ENCODE assay signal across 25 mouse cellular contexts in genomic region chr4:105307905-105308304, GRCm38 (mm10).
"Had no signal": no experiment of that assay in that cellular context is flagged by ENCODE, and none has a peak within 500 bp of the region (broad histone marks: within the 10 kb centered on the region; RNA-seq: fewer than 3 reads in every experiment).

No protein-coding gene starts in this region.

- H3K27me3 ChIP-seq: heart, embryonic 13.5 days; heart, embryonic 15.5 days; hindbrain, embryonic 12.5 days; intestine, embryonic 15.5 days; kidney, embryonic 15.5 days; limb, embryonic 12.5 days had no signal

- H3K9me3 ChIP-seq: heart, embryonic 15.5 days; hindbrain, embryonic 12.5 days; intestine, embryonic 15.5 days; kidney, embryonic 15.5 days; limb, embryonic 10.5 days had no signal

- H3K36me3 ChIP-seq: heart, embryonic 13.5 days; heart, embryonic 15.5 days; hindbrain, embryonic 10.5 days; hindbrain, embryonic 12.5 days; intestine, embryonic 15.5 days; kidney, embryonic 15.5 days; limb, embryonic 10.5 days; limb, embryonic 12.5 days had no signal

- DNase-seq: gastrocnemius, postnatal 14 days; heart, adult 18-20 months; heart, postnatal 4 days; kidney, adult 18-20 months; kidney, adult 9 months; kidney, postnatal 14 days; kidney, postnatal 36 days; lung, adult 2 months had no signal

- ATAC-seq: hindbrain, embryonic 16.5 days; inflammation-experienced regulatory T-cells, adult 6 months; intestine, embryonic 15.5 days; intestine, postnatal 0 days had no signal

- H3K27ac ChIP-seq: heart, embryonic 13.5 days; heart, embryonic 15.5 days; hindbrain, embryonic 10.5 days; hindbrain, embryonic 12.5 days; hindbrain, embryonic 14.5 days; intestine, embryonic 15.5 days; kidney, embryonic 15.5 days; layer of hippocampus, adult 2 months; left cerebral cortex, adult 2 months; limb, embryonic 10.5 days; limb, embryonic 12.5 days; liver, embryonic 14.5 days had no signal

- H3K4me2 ChIP-seq: heart, embryonic 11.5 days; heart, embryonic 13.5 days; heart, embryonic 15.5 days; hindbrain, embryonic 12.5 days; hindbrain, embryonic 14.5 days; intestine, embryonic 15.5 days; kidney, embryonic 15.5 days; limb, embryonic 12.5 days; liver, embryonic 11.5 days had no signal

- H3K9ac ChIP-seq: heart, embryonic 13.5 days; heart, embryonic 15.5 days; hindbrain, embryonic 12.5 days; hindbrain, embryonic 14.5 days; intestine, embryonic 15.5 days; kidney, embryonic 15.5 days; limb, embryonic 12.5 days; liver, embryonic 14.5 days had no signal

- H3K4me3 ChIP-seq: heart, embryonic 13.5 days; heart, embryonic 15.5 days; hindbrain, embryonic 10.5 days; hindbrain, embryonic 12.5 days; intestine, embryonic 15.5 days; kidney, embryonic 15.5 days; layer of hippocampus, adult 2 months; left cerebral cortex, adult 2 months; limb, embryonic 10.5 days; limb, embryonic 12.5 days had no signal

- H3K4me1 ChIP-seq: hindbrain, embryonic 12.5 days; intestine, embryonic 15.5 days had no signal
